Mouse (Mus musculus): ENCODE measurements around the gene Gtf2h2. TPM values are rescaled to one million over a fixed set of nuclear protein-coding genes. Genes with fewer than 3 reads are reported as not detected.

The Gtf2h2 gene
- total RNA-seq (2014; rRNA removed) (22.6 and 24.4 TPM in 2 replicates), polyA plus RNA-seq (2015; fragmentation: Nextera tagmentation; extraction: Ambion mirVana) (57.4 and 65.9 TPM in 2 replicates)

DNA sequence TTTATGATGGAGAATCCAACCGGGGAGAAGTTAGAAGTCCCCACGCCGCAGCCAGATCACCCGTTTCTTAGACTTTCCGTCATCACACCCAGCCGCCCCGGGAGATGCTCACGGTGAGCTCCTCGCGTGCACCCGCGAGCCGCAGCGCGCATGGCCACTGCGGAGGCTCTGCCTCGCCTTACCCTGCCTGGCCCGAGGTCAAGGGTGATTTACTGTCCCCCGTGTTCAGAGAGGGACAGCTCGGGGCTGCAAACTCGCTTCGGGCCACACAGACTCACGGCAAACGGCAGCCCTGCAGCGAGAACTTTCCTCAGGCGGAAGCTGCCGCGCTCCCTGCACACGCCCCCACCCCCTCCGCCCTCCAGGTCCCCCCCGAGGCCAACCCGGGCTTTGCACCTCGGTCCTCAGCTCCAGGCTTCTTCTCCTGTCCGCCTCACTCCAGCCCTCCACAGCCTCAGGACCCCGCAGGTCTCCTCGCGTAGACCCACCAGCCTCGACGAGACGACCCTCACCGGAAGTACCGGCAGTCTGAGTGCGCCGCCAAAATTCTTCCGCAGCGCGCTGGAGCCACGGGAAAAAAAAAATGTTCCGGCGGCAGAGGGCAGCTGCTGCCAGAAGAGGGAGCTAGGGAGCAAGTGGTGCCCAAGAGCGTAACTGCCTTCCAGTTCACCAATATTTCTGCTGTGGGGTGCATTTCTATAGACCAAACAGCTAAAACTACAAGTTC, at the start of gene Gtf2h2:
TSS of gene Gtf2h2 (minus strand) at position 519 of the 727 bp plus-strand sequence.
- Histone ChIP-seq H3K4me1 (ENCODE audit: insufficient read depth, low read length) (peaks cover 5% of the 10 kb centered on the region; the same call in 1 of the 2 replicates), H3K36me3 (ENCODE audit: insufficient read depth, low read length) (peaks cover 18% of the 10 kb centered on the region; the same call in 1 of the 2 replicates), H3K4me3 (ENCODE audit: low read length) (peak within 1 kb of the TSS; percentile 84), H3K4me2 (ENCODE audit: low read depth, low read length) (peak within 1 kb of the TSS; percentile 83), H3K27ac (peak within 1 kb of the TSS; percentile 81), H3K9me3 (ENCODE audit: low read length) (no peaks in the 10 kb centered on the region), H3K27me3 (ENCODE audit: insufficient read depth, low read length) (no peaks in the 10 kb centered on the region), H3K9ac (replicated peaks; ENCODE audit: low read length) (peak within 1 kb of the TSS; percentile 72)
- TF ChIP-seq CTCF (IDR thresholded peaks at IDR 0.05; ENCODE audit: low read depth): peak; percentile 97
- ATAC-seq (peak; percentile 90), DNase-seq (ENCODE audit: low spot score) (peak; percentile 93)
- under 1% methylated on average over 49 of the region's 51 CpGs for WGBS

DNA sequence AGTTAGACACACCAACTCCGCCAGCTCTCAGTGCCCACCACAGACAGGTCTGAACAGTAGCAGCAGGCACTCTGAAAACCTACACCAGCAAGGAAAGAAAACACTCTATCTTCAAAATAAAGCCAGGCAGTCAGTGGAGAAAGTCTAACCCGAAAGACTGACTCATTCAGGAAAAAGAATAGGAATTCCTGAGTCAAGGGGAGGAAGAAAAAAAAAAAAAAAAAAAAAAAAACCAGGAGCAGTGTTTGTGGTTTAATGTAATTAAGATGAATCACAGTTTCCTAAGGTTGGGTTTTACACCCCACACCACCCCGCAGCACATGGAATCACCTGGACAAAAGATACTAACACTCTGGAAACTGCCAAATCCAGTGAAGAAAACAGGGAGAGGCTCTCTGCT, 43.8 kb upstream of the Gtf2h2 start:
- Histone ChIP-seq H3K9me3 (ENCODE audit: low read length) (no peaks in the 10 kb centered on the region), H3K4me2 (ENCODE audit: low read depth, low read length) (no peak overlapping the region), H3K4me1 (ENCODE audit: insufficient read depth, low read length) (no peaks in the 10 kb centered on the region), H3K9ac (replicated peaks; ENCODE audit: low read length) (no peak overlapping the region), H3K36me3 (ENCODE audit: insufficient read depth, low read length) (no peaks in the 10 kb centered on the region), H3K4me3 (ENCODE audit: low read length) (no peak overlapping the region), H3K27me3 (ENCODE audit: insufficient read depth, low read length) (no peaks in the 10 kb centered on the region), H3K27ac (no peak overlapping the region)
- ATAC-seq (no peak), DNase-seq (ENCODE audit: low spot score) (no peak)
- TF ChIP-seq CTCF (IDR thresholded peaks at IDR 0.05; ENCODE audit: low read depth): no peak
- WGBS: 82% methylated on average over 3 of the region's 3 CpGs

DNA sequence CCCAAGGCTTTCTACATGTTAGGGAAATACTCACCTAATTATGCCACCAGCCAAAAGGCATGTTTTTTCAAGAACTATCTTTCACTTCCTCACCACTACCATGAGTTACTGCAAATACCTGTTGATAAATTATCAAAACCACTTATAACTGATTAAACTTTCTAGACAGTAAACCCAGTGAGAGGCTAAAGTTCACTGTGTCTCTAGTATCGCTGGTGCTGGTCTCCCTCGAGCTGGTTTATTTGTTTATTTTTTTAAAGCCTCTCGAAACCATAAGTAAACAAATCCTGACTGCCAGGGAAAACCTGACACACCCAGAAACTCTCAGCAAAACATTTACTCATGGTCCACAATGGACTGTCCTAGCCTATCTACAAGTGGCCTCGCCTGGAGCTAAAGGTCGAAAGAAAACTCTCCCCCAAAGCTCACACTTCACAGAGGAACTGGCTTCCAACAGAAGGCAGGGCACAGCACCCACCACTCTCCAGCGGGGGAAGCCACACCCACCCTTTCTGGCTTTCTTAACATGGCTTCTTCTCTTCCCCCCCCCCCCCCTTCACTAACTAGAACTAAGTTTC, 40.5 kb upstream of the Gtf2h2 start:
- DNase-seq (ENCODE audit: low spot score) (no peak), ATAC-seq (no peak)
- no peak overlapping the region for H3K4me2 ChIP-seq (ENCODE audit: low read depth, low read length)
- no peaks in the 10 kb centered on the region for H3K9me3 ChIP-seq (ENCODE audit: low read length)
- H3K36me3 ChIP-seq (ENCODE audit: insufficient read depth, low read length): no peaks in the 10 kb centered on the region
- TF ChIP-seq CTCF (IDR thresholded peaks at IDR 0.05; ENCODE audit: low read depth): no peak
- no peaks in the 10 kb centered on the region for H3K27me3 ChIP-seq (ENCODE audit: insufficient read depth, low read length)
- 69% methylated on average over 6 of the region's 6 CpGs for WGBS
- no peak overlapping the region for H3K9ac ChIP-seq (replicated peaks; ENCODE audit: low read length)
- H3K27ac ChIP-seq: no peak overlapping the region
- no peaks in the 10 kb centered on the region for H3K4me1 ChIP-seq (ENCODE audit: insufficient read depth, low read length)
- H3K4me3 ChIP-seq (ENCODE audit: low read length): no peak overlapping the region

DNA sequence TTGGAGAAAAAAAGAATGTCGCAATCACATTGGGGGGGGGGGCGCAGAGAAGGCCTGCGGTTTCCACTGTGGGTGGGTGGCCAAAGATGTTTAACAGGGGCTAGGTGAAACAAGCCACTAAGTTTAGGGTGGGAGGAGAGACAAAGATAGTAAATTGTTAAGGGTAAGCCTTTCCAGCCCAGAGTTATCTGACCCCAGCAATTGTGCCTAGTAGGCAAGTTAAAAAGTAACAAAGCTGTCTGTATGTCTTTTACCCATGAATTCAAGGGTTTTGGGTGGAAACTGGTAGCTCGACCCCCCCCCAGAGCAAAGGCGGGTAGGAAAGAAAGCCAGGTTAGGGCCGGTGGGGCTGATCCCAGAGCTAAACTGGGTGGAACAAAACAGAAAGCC, 34.3 kb upstream of the Gtf2h2 start:
- H3K4me3 ChIP-seq (ENCODE audit: low read length): no peak overlapping the region
- H3K27ac ChIP-seq: peak overlapping the region; percentile 22; the same call in 1 of the 2 replicates
- ATAC-seq: no peak
- no peaks in the 10 kb centered on the region for H3K4me1 ChIP-seq (ENCODE audit: insufficient read depth, low read length)
- H3K27me3 ChIP-seq (ENCODE audit: insufficient read depth, low read length): no peaks in the 10 kb centered on the region
- H3K9ac ChIP-seq (replicated peaks; ENCODE audit: low read length): no peak overlapping the region
- no peak for TF ChIP-seq CTCF (IDR thresholded peaks at IDR 0.05; ENCODE audit: low read depth)
- DNase-seq (ENCODE audit: low spot score): no peak
- H3K36me3 ChIP-seq (ENCODE audit: insufficient read depth, low read length): no peaks in the 10 kb centered on the region
- H3K9me3 ChIP-seq (ENCODE audit: low read length): no peaks in the 10 kb centered on the region
- WGBS: 59% methylated on average over 6 of the region's 6 CpGs
- H3K4me2 ChIP-seq (ENCODE audit: low read depth, low read length): no peak overlapping the region

DNA sequence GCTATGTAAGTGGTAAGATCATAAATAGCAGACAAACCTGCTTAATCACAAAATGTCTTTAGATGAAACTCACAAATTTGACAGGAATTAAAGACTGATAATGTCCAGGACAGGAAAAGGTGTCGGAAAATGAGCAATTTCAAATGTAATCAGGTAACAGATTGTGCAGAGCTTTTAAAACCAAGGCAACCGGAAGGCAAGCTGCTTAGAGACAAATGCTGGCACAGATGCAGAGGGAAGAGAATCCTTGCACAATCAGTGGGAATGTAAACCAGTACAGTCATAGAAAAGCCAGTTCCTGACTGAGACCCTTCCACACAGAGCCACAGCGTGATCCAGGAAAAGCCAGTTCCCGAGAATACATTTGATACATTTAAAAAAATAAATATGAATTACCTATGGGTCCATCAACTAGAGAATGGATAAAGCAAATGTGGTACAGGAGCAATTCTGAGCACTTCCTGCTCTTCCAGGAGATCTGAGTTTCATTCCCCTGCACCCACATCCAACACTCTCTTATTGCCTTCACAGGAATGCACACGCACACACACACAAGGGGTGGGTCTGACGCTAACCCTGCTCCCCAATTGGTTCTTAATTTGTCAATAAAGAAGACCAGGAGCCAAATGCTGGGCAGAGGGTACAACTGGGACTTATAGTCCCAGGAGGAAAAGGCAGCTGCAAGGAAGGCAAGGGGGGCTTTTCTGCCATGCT, 33.7 kb upstream of the Gtf2h2 start:
- no peak for TF ChIP-seq CTCF (IDR thresholded peaks at IDR 0.05; ENCODE audit: low read depth)
- DNase-seq (ENCODE audit: low spot score) (peak; percentile 4), ATAC-seq (no peak)
- Histone ChIP-seq H3K9me3 (ENCODE audit: low read length) (no peaks in the 10 kb centered on the region), H3K36me3 (ENCODE audit: insufficient read depth, low read length) (no peaks in the 10 kb centered on the region), H3K4me3 (ENCODE audit: low read length) (no peak overlapping the region), H3K4me2 (ENCODE audit: low read depth, low read length) (no peak overlapping the region), H3K27me3 (ENCODE audit: insufficient read depth, low read length) (no peaks in the 10 kb centered on the region), H3K27ac (peak overlapping the region; percentile 22; the same call in 1 of the 2 replicates), H3K4me1 (ENCODE audit: insufficient read depth, low read length) (no peaks in the 10 kb centered on the region), H3K9ac (replicated peaks; ENCODE audit: low read length) (no peak overlapping the region)
- WGBS: 69% methylated on average over 6 of the region's 6 CpGs

DNA sequence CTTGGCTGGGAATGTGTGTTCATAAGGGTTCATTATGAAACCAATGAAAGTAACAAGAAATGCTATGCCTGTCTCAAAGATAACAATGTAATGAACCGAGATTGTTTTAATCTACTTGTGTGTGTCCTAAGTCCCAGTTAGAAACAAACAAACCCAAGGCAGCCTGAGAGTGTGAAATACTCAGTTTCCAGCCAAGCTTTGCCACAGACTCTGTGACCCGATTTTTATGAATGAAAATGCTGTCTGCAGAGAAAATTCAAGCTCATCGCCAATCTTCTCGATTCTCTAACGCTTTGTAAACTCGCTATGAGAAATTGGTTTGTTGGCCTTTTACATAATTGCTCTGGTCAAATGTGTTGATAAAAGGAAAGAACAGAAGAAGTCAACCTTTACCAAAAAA, 32.5 kb upstream of the Gtf2h2 start:
- no peaks in the 10 kb centered on the region for H3K9me3 ChIP-seq (ENCODE audit: low read length)
- H3K27me3 ChIP-seq (ENCODE audit: insufficient read depth, low read length): no peaks in the 10 kb centered on the region
- no peak for DNase-seq (ENCODE audit: low spot score)
- no peak for ATAC-seq
- H3K4me2 ChIP-seq (ENCODE audit: low read depth, low read length): no peak overlapping the region
- H3K4me3 ChIP-seq (ENCODE audit: low read length): no peak overlapping the region
- no peak overlapping the region for H3K27ac ChIP-seq
- WGBS: 83% methylated on average over 6 of the region's 6 CpGs
- TF ChIP-seq CTCF (IDR thresholded peaks at IDR 0.05; ENCODE audit: low read depth): no peak
- H3K9ac ChIP-seq (replicated peaks; ENCODE audit: low read length): no peak overlapping the region
- H3K4me1 ChIP-seq (ENCODE audit: insufficient read depth, low read length): no peaks in the 10 kb centered on the region
- no peaks in the 10 kb centered on the region for H3K36me3 ChIP-seq (ENCODE audit: insufficient read depth, low read length)
